Mouse (Mus musculus) erythroblast, embryonic 14.5 days (primary cell): ENCODE results near the gene Dnah6.

Experiments
- GATA1 ChIP-seq: IDR thresholded peaks from 2 replicates; pipeline ENCODE4 v1.6.1; 2012; ENCODE audit warnings: low read length, inconsistent platforms, mixed read lengths
- TAL1 ChIP-seq: IDR thresholded peaks from 3 replicates; pipeline ENCODE4 v1.6.1; 2012; ENCODE audit warnings: low read length, inconsistent platforms, mixed read lengths

GRCm38 (mm10) chr6:73127594-73127993, 93.9 kb downstream of the Dnah6 start:
- no peak for TF ChIP-seq GATA1
- TF ChIP-seq TAL1: no peak
